Mouse (Mus musculus) kidney, adult 18-20 months (tissue): ENCODE data around the gene Mcemp1.

Source experiments
- DNase-seq: peaks from one replicate; pipeline ENCODE4 v3.0.0; 2021

Mcemp1 gene

DNA sequence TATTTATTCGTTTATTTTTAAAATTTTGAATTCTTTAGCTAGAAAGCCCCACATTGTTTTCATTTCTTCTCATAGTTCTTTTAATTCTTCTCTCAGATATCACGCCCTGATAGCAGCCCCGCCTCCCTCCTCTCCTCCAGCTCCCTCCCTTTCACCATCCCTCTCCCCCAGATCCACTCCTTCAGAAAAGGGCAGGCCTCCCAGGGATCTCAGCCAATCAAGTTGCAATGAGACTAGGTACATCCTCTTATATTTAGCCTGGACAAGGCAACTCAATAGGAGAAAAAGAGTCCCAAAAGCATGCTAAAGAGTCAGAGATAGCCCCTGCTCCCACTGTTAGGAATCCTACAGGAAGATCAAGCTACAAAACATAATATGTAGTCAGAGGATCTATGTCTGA is 9.1 kb downstream of the Mcemp1 start:
- DNase-seq = no peak

DNA sequence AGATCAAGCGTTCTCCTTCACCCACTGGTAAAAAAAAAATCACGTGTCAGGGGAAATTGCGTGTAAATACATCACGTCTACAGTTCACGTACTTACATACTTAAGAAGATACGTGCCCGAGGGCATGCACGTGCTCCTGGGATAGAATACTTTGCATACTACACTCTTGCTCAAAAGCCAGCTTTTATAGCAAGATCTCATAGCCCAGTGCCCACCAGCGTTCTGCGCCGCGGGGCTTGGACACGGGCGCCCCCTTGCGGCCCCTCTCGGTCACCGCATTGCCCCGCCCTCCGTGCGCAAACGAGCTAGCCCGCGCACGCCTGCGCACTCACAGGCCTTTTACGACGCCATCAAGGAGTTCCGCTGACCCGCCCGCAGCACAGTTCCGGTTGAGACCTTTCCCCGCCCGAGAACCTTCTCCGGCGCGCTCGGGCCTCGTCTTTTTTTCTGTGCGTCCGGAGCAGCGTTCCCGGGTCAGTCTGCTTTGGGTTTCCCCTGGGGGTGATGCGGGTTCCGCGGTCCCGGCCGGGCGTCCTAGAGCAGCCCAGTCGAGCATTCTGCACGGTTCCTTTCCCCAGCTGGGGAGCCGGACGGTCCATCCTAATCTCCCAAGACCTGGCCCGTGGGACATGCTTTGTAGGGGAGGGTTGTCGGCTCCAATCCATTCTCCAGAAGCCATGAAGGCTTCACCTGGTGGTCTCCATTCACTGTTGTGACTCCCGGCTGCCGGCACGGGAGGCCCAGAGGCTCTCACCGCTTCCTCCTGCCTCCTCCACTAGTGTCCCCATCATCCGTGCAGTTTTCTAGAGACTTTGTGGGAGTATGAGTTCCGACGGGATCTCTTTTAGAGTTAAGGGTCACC is 10.8 kb downstream of the Mcemp1 start, which contains the start of gene Trappc5:
Trappc5 (plus strand) TSS at position 169 of the 862 bp plus-strand sequence.
- DNase-seq = peak; percentile 96

DNA sequence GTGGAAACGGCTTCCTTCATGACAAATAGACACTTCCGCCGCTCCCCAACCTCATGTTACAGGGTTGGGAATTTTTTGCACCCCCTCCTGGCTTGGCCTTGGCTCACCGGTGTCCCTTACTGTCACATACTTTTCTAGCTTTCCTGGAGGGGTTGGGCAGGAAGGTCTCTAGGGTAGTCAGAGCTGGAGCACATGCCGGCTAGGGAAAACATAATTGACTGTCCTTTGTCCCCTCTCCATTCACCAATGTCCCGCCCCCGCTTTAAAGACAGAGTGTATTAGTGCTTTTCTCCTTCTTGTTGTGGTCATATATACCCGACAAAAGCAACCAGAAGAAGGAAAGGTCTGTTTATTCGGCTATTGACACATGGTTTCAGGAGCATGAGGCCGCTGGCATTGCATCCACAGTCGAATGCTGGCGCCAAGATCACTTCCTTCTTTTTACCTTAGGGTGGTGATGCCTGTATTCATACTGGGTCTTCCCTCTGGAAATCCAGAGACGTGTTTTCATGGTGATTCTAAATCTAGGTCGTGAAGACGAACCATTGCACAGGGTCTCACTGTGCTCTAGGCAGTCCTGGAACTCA is 11.5 kb downstream of the Mcemp1 start:
- DNase-seq = no peak

DNA sequence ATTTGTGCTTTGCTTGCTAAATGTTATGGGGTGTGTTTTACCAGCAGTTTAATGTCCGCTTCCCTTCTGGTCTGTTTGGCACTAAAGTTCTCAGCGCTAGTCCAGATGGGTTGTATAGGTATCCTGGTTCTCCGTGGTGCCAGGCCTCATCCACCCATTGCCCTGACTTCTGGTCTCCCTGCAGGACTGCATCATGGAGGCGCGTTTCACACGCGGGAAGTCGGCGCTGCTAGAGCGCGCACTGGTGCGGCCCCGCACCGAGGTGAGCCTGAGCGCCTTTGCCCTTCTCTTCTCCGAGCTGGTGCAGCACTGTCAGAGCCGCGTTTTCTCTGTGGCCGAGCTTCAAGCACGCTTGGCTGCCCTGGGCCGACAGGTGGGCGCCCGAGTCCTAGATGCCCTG is 13.3 kb downstream of the Mcemp1 start:
- DNase-seq = no peak

DNA sequence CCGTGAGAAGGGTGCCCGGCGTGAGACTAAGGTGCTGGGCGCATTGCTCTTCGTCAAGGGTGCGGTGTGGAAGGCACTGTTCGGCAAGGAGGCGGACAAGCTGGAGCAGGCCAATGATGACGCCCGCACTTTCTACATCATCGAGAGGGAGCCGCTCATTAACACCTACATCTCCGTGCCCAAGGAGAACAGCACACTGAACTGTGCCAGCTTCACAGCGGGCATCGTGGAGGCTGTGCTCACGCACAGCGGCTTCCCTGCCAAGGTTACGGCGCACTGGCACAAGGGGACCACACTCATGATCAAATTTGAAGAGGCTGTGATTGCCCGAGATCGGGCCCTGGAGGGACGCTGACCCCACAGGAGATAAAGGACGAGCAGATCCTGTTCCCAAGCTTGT is 13.7 kb downstream of the Mcemp1 start:
- no peak for DNase-seq

- DNase-seq = no peak
These were observed 14.1 kb downstream of the Mcemp1 start for GRCm38 (mm10) chr8:3679656-3680055.

DNA sequence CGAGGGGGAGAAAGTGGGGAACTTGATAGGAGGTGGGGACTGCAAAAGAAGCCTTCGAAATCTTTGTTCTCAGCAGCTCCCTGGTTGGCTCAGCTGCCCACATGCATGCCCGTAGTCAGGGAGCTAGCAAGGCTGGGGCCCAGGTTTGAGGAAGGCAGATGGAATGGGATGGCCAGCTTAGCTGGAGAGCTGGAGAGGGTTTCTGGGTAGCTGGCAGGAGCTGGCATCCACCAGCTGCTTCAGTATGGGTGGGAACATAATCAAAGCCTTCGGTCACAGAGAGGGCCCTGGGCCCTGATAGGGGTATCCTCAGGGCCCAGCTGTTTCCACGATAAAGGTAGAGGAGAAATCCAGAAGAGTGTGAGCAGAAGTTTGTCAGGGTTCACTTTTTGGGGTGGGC is 16.9 kb downstream of the Mcemp1 start:
- DNase-seq = no peak

DNA sequence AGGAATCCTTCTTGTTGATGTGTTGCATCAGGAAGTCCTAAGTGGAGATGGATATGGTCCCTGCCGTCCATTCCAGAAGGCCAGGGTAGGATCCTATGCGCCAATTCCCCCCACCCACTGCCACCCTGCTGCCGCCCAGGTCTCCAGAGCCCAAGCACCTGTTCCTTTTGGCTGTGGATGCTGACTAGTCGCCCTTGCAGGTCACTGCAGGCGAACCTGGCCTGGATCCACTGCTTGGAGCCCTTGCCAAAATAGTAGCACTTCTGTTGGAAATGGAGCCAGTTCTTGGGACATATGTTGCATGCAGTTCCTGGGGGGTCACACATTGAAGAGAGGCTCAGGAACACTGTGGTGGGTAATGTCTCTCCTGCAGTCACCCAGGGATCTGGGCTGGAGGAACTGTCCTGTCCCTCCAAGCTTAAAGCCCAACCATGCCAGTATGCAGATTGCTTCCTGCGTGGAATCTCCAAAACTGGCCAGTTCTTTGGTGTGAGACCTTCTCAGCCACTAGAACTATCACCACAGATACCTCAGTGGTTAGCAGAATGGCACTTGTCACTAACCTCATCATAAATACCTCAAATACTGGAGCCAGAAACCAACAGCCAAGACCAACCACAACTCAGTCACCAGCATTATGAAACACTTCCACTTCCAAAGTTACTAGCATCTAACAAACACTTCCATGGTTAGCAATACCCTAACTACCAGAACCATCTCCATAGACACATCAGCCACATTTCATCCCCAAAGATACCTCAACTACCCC is 18.0 kb downstream of the Mcemp1 start:
- no peak for DNase-seq

DNA sequence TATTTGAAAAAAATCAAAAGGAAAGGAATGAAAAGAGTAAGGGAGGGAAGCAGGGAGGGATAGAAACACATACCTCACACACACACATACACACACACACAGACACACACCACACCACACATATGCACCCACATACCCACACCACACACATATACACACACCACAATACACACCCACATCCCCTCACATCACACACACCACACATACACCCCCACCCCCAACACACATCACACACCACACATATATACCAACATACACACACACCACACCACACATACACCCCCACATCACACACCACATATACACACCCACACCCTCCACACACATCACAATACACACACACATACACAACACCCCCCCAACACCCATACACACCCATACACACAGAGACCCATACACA is 19.0 kb downstream of the Mcemp1 start:
- no peak for DNase-seq

GRCm38 (mm10) chr8:3685422-3685821 is 19.9 kb downstream of the Mcemp1 start:
- no peak for DNase-seq

GRCm38 (mm10) chr8:3687537-3687936 is 22.0 kb downstream of the Mcemp1 start:
- no peak for DNase-seq

GRCm38 (mm10) chr8:3690774-3691173 is 25.2 kb downstream of the Mcemp1 start:
- no peak for DNase-seq

DNA sequence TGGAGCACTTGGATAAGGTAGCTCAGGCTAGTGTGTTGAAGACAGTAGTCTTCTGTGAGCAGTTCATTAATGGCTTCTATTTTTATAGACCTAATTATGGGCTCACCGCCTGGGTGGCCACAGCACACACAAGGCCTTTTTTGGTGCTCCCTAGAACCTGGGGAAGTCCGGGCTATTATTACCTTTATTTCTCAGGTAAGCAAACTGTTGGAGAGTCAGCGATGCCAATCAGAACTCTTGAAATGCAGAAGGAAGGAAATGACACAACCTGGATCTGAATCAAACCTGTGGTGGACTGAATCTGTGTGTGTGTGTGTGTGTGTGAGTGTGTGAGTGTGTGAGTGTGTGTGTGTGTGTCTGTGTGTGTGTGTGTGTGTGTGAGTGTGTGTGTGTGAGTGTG is 28.6 kb downstream of the Mcemp1 start, which contains the start of gene Fcer2a:
Fcer2a (minus strand) TSS at position 55 of the 400 bp plus-strand sequence.
- DNase-seq = no peak

DNA sequence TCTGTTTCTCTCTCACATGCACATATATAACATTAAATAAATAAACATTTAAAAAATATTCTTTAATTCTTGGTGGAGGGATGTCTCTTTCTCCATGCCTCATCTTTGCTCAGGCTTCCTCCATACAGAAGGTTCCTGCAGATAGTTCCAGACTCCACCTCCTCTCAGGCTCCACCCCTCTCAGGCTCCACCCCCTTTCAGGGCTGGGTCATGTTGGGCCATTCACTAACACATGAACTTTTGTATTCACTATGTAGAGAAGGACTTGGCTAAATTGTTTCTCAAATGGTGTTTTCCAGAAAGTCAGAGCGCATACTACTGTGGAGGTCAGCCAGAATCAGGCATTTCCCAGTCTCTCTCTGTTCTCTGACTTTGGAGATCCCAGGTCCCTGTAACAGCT is 35.9 kb downstream of the Mcemp1 start:
- DNase-seq = no peak

DNA sequence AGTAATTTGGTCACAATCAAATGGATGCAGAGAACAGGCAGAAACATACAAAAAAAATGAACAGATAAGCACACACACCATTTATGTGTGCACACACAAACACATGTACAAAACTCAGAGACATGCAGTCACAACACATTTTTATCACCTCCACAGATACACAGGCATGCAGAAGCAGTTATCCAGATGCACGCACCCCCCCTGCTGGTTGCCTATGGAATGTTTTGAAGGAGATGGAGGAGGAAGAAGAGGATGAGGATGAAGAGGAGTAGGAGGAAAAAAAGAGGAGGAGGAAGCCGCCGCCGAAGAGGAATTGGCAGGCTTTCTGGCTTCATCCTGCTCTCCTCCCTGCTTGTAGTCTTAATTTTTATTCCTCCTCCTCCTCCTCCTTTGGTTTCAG is 40.2 kb downstream of the Mcemp1 start:
- no peak for DNase-seq

DNA sequence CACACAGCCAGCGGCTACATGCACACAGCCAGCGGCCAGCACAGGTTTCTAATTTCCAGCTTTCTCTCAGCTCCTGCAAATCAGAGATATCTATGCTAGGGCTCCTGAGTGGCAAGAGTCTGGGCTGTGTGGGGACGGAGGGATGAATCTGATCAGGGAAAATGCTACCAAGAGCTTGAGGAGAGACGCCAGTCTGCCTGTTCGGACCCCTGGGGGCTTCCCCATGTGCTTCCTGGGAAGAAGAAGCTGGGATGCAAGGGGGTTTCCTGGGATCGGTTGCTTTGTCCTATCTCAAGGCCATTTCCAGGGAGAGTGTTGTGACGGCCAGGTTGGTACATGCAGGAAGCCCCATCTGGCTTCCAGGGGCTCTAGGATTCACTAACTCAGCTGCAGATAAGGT is 42.1 kb downstream of the Mcemp1 start:
- no peak for DNase-seq

- DNase-seq = no peak
These were observed 44.8 kb downstream of the Mcemp1 start for GRCm38 (mm10) chr8:3710312-3710711.

DNA sequence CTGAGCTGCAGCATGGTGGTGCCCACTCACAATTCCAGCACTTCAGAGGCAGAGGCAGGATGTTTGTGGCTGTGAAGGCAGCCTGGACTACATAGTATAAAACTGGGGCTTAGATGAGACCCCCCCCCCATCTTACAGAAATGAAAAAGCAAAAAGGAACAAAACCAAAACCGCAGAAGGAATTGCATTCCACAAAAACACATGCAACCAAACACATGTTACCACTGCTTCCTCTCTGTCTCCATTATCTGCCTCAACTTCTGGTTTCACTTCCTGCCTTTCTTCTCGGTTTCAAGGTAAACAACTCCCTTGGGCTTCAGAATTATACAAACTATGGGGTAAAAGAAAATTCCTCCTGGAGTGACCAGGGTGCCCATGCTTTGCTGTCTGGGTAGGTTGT is 46.1 kb downstream of the Mcemp1 start:
- no peak for DNase-seq

DNA sequence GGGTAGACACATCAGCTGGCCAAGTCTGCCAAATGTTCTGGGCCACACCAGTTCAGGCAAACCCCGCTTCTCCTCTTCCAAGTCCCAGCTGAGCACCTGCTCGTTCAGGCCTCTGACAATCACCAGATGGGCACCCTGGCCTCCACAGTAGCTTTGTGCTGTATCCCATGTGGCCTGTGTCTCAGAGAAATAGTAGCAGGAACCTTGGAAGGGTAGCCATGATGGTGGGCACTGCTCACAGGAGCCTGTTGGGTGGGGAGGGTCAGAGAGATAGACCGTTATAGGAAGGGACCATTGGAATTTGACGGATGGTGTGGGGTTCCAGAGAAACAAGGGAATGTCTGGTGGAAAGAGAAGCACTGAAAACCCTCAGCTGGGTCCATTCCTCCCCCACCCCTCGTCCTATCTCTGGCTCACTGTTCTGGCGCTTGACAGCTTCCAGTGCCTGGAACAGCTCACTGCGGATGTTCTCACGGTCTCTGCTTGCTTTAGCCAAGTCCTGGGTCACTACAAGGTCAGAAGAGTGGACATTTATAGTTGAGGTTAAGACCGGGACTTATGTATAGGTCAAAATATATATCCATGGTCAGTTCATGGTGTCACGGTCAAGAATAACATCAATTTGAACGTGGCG is 51.9 kb downstream of the Mcemp1 start:
- no peak for DNase-seq

DNA sequence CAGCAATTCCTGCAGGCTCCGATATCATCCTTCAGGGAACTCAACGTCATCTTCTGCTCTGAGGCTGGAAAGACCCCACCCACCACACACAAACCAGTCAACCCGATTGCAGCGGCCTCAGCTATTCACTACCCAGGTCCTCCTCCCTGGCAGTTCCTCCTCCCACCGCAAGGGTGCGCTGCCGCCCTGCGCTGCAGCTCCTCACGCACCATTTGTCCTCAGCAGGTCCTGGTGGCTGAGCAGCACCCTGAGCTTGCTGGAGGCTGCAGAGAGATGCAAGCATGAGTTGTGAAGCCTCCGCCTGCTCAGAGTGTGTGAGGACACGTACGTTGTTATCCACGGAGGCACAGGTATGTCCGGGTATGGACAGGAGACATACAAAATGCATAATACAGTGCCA is 53.0 kb downstream of the Mcemp1 start:
- peak; percentile 71 for DNase-seq
